Mouse (Mus musculus) hindbrain, embryonic 16.5 days (tissue): ENCODE measurements around the gene Carnmt1. TPM values are rescaled to one million over a fixed set of nuclear protein-coding genes. Genes with fewer than 3 reads are reported as not detected.
"Not testable (repeated sequence)": the region's sequence is repeated elsewhere in the genome, so short reads cannot be mapped to it uniquely, and the experiment has no call there.

Experiments used
- ATAC-seq: fragments of 200-750 bp; cut with Nextera tagmentation; 2 replicates; pipeline ENCODE4 v1.8.0; 2017; ENCODE audit warnings: moderate TSS enrichment, moderate library complexity
- H3K27ac ChIP-seq: fragments of 300-500 bp; sonication (generic); 2 replicates; pipeline ENCODE4 v1.5.1; 2014; ENCODE audit warnings: low read depth, mild to moderate bottlenecking, control low read depth, low read length, moderate library complexity
- H3K27me3 ChIP-seq: fragments of 300-500 bp; sonication (generic); replicated peaks from 2 replicates; pipeline ENCODE4 v1.6.1; 2014; ENCODE audit warnings: low read length; ENCODE audit not compliant: control insufficient read depth, insufficient read depth
- H3K36me3 ChIP-seq: fragments of 300-500 bp; sonication (generic); 2 replicates; pipeline ENCODE4 v1.6.1; 2014; ENCODE audit warnings: mild to moderate bottlenecking, low read length, moderate library complexity, mixed read lengths; ENCODE audit not compliant: control insufficient read depth, insufficient read depth
- H3K4me1 ChIP-seq: fragments of 300-500 bp; sonication (generic); 2 replicates; pipeline ENCODE4 v1.6.1; 2014; ENCODE audit warnings: low read depth, low read length; ENCODE audit not compliant: control insufficient read depth, insufficient read depth
- H3K4me2 ChIP-seq: fragments of 300-500 bp; sonication (generic); 2 replicates; pipeline ENCODE4 v1.6.1; 2014; ENCODE audit warnings: mild to moderate bottlenecking, low read length, control low read depth, moderate library complexity
- H3K4me3 ChIP-seq: fragments of 300-500 bp; sonication (generic); 2 replicates; pipeline ENCODE4 v1.5.1; 2014; ENCODE audit warnings: mild to moderate bottlenecking, low read length, control low read depth, moderate library complexity
- H3K9ac ChIP-seq: fragments of 300-500 bp; sonication (generic); 2 replicates; pipeline ENCODE4 v1.6.1; 2014; ENCODE audit warnings: low read depth, mild to moderate bottlenecking, control low read depth, low read length, moderate library complexity
- H3K9me3 ChIP-seq: fragments of 300-500 bp; sonication (generic); 2 replicates; pipeline ENCODE4 v1.6.1; 2014; ENCODE audit warnings: mild to moderate bottlenecking, low read length, moderate library complexity; ENCODE audit not compliant: control insufficient read depth
- WGBS: fragments of 180-500 bp; shearing (Covaris S2); extraction: QIAGEN DNeasy Blood & Tissue Kit; methylation state at CpG from one replicate; pipeline ENCODE4 v1.1.7; 2014; 5-methylcytosine and 5-hydroxymethylcytosine counted together
- polyA plus RNA-seq: library from polyadenylated mRNA; unstranded; fragments of >200 nt; fragmentation: Nextera tagmentation; extraction: Ambion mirVana; gene quantifications from 2 replicates; pipeline ENCODE4 v1.2.1, GENCODE M21; 2015

Carnmt1 gene
- polyA plus RNA-seq, 1 experiment from 2014 or later, result 16.3 TPM

DNA sequence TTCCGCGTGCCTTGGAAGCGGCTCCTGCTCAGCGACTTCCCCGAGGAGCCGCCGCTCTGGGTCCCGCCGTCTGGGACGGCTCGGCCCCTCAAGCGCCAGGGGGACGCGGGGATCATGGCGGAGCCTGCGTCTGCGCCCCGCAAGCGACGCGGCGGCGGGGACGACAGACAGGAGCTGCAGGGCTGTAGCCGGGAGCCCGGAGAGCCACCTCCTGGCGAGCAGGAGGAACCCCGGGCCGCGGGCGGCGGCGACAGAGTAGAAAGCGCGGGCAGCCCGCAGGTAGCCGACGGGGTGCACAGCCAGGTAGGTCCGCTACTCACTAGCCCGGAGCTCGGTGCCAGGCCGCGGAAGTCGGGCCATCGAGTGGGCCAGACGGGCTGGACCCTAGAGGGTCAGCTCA lies 42.8 kb downstream of the Carnmt1 start:
- under 1% methylated on average over 38 of the region's 46 CpGs for WGBS
- peak; percentile 75 for ATAC-seq
- not testable (repeated sequence) for H3K9me3 ChIP-seq, H3K36me3 ChIP-seq, H3K27me3 ChIP-seq
- peak overlapping the region; percentile 77 for H3K4me3 ChIP-seq
- H3K27ac ChIP-seq, result peak overlapping the region; percentile 61
- H3K4me2 ChIP-seq, result peak overlapping the region; percentile 94
- H3K9ac ChIP-seq, result peak overlapping the region; percentile 78
- peaks cover 16% of the 10 kb centered on the region for H3K4me1 ChIP-seq

DNA sequence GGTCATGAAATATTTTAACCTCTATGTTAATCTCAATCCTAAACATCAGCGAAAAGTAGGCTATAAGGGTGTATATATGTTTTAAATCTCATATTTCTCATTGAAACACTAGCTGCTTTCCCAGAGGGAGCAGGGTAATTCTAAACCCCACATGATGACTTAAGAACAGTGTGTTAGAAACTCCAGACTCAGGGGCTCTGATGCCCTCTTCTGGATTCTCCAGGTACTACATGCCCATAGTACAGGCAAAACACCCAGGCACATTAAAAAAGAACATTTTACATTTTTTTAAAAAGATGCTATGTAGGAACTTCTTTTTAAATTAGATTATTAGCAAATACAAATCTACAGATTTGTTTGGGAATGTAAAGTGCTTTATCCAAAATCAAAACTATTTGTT lies 45.8 kb downstream of the Carnmt1 start:
- no peak overlapping the region for H3K4me2 ChIP-seq
- WGBS, result 63% methylated on average over 1 of the region's 1 CpGs
- H3K9ac ChIP-seq, result no peak overlapping the region
- no peaks in the 10 kb centered on the region for H3K9me3 ChIP-seq
- no peak overlapping the region for H3K27ac ChIP-seq
- peaks cover 4% of the 10 kb centered on the region; the same call in 1 of the 2 replicates for H3K36me3 ChIP-seq
- ATAC-seq, result no peak
- H3K4me1 ChIP-seq, result peaks cover 16% of the 10 kb centered on the region
- no peak overlapping the region for H3K4me3 ChIP-seq
- no peaks in the 10 kb centered on the region for H3K27me3 ChIP-seq

- no peak overlapping the region for H3K4me3 ChIP-seq
- no peak overlapping the region for H3K4me2 ChIP-seq
- ATAC-seq, result no peak
- H3K4me1 ChIP-seq, result 0 out of 2 replicates have a peak, but pooled peaks cover 1% of the 10 kb centered on the region
- H3K9me3 ChIP-seq, result no peaks in the 10 kb centered on the region
- peaks cover 4% of the 10 kb centered on the region; the same call in 1 of the 2 replicates for H3K36me3 ChIP-seq
- H3K27ac ChIP-seq, result no peak overlapping the region
- no peaks in the 10 kb centered on the region for H3K27me3 ChIP-seq
- 93% methylated on average over 3 of the region's 3 CpGs for WGBS
- no peak overlapping the region for H3K9ac ChIP-seq
Observed at GRCm38 (mm10) chr19:18720337-18720736, 49.8 kb downstream of the Carnmt1 start.

- Histone ChIP-seq H3K9ac (no peak overlapping the region), H3K4me1 (no peaks in the 10 kb centered on the region), H3K27ac (no peak overlapping the region), H3K4me3 (no peak overlapping the region), H3K36me3 (no peaks in the 10 kb centered on the region), H3K27me3 (no peaks in the 10 kb centered on the region), H3K9me3 (no peaks in the 10 kb centered on the region), H3K4me2 (no peak overlapping the region)
- WGBS, result 90% methylated on average over 2 of the region's 2 CpGs
- ATAC-seq, result no peak
Observed at GRCm38 (mm10) chr19:18725186-18725585, 54.6 kb downstream of the Carnmt1 start.

DNA sequence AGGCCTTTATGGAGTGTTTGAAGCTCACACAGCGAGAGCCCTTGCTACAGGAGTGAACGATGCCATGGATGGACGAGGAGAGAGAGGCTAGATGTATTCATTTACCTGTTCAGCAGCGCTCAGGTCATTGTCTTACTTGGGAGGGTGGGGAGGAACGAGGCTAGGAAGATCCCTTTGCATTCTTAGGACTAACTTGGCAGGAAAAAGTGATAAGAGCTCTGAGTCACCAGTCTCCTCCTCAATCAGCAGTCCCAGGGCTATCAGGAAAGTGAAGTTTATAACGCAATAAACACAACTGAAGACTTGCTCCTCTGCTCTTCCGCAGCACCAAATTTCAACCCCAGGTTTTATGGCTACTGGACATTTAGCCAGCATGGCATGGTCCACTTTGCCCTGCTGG lies 59.7 kb downstream of the Carnmt1 start:
- ATAC-seq, result no peak
- Histone ChIP-seq H3K27me3 (no peaks in the 10 kb centered on the region), H3K4me3 (no peak overlapping the region), H3K4me2 (no peak overlapping the region), H3K9ac (no peak overlapping the region), H3K9me3 (no peaks in the 10 kb centered on the region), H3K27ac (no peak overlapping the region), H3K36me3 (no peaks in the 10 kb centered on the region), H3K4me1 (no peaks in the 10 kb centered on the region)
- 90% methylated on average over 7 of the region's 7 CpGs for WGBS

DNA sequence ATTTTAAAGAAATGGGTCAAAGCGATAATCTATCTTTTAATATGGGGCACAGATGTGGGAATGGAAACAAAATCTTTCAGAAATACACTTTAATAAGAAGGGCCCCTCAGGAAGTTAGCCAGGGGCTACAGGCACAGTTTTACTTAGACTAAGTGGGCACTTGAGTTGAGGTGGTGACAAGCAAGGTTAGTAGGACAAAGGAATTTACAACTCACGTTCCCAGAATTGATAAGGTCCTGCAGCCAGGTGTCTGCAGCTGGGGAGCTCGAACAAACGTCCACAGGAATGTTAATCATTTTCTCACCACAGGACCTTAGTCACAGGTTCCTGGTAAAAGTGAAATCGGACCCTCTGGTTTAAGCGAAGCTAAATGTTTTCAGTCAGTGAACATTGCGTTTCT lies 60.5 kb downstream of the Carnmt1 start:
- no peak for ATAC-seq
- Histone ChIP-seq H3K9ac (no peak overlapping the region), H3K4me3 (no peak overlapping the region), H3K9me3 (no peaks in the 10 kb centered on the region), H3K36me3 (no peaks in the 10 kb centered on the region), H3K4me1 (no peaks in the 10 kb centered on the region), H3K27me3 (no peaks in the 10 kb centered on the region), H3K27ac (no peak overlapping the region), H3K4me2 (no peak overlapping the region)
- 61% methylated on average over 7 of the region's 7 CpGs for WGBS

DNA sequence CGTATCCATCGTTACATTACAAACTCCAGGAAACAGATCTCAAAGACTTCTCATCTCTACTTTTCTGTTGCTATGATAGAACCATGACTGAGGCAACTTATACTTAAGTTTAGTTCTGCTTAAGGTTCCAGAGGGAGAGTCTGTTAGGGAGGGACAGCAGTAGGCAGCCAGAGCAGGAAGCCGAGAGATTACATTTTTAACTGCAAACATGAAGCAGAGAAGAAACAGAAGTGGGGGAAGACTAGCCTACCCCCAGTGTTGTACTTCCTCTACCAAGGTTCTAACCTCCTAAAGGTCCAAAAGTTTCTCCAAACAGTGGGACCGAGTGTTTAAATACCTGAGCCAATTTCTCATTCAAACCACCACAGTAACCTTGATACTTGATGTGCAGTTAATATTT lies 65.3 kb downstream of the Carnmt1 start:
- Histone ChIP-seq H3K27ac (no peak overlapping the region), H3K4me3 (no peak overlapping the region), H3K27me3 (no peaks in the 10 kb centered on the region), H3K9me3 (no peaks in the 10 kb centered on the region), H3K9ac (no peak overlapping the region), H3K36me3 (no peaks in the 10 kb centered on the region), H3K4me1 (no peaks in the 10 kb centered on the region), H3K4me2 (no peak overlapping the region)
- 93% methylated on average over 4 of the region's 4 CpGs for WGBS
- no peak for ATAC-seq

DNA sequence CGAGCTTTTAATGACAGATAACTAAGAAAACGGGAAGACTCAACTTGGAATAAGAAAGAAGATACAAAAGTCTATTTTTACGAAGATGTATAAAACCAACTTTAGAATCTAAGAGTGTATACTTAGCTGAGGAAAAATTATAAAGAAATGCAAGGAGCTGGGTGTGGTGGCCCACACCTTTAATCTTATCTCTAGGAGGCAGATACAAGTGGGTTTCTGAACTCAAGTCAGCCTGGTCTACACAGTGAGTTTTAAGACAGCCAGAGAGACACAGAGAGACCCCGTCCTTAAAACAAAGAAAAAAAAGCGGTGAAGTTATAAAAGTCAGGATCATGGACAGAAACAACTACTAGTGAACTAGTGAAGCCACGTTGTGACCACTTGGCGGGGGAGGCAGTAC lies 68.6 kb downstream of the Carnmt1 start:
- Histone ChIP-seq H3K9ac (no peak overlapping the region), H3K36me3 (no peaks in the 10 kb centered on the region), H3K4me2 (no peak overlapping the region)

GRCm38 (mm10) chr19:18743946-18744345 lies 73.4 kb downstream of the Carnmt1 start:
- 89% methylated on average over 5 of the region's 5 CpGs for WGBS
- Histone ChIP-seq H3K27ac (no peak overlapping the region), H3K4me3 (no peak overlapping the region), H3K4me1 (no peaks in the 10 kb centered on the region), H3K36me3 (no peaks in the 10 kb centered on the region), H3K9ac (no peak overlapping the region), H3K4me2 (no peak overlapping the region), H3K9me3 (no peaks in the 10 kb centered on the region), H3K27me3 (no peaks in the 10 kb centered on the region)
- no peak for ATAC-seq

More for the DNA sequence above, 68.6 kb downstream of the Carnmt1 start:
- Histone ChIP-seq H3K4me3 (no peak overlapping the region), H3K4me1 (no peaks in the 10 kb centered on the region), H3K27ac (no peak overlapping the region), H3K9me3 (no peaks in the 10 kb centered on the region), H3K27me3 (no peaks in the 10 kb centered on the region)
- 89% methylated on average over 7 of the region's 7 CpGs for WGBS
- no peak for ATAC-seq
